Mouse (Mus musculus): ENCODE measurements at regions not wholly inside any gene's neighbourhood (a gene's known extent, or its start where the extent isn't known, plus 50 kb on each side); places are given as distances from the start of the nearest gene placed in this dataset.

DNA sequence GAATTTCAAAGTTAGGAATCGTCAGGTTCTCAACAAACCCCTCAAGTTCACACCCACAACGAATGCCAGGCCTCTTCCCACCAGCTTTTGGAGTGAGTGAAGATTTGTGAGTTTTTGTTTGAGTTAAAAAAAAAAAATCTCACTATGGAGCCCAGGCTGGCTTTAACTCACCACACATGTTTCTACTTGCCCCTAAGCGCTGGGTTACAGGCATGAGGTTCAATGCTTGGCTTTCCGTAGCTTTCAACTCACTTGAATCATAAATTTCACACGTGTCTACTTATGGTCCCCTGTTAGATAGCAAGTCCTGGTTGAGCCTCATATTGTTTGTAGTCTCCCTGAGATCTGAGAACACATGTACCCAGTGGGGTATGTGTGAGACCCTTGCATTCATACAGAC, 122.8 kb upstream of the Efna5 start:
- DNase-seq (ENCODE audit: low spot score in 2 of 2): no peak

DNA sequence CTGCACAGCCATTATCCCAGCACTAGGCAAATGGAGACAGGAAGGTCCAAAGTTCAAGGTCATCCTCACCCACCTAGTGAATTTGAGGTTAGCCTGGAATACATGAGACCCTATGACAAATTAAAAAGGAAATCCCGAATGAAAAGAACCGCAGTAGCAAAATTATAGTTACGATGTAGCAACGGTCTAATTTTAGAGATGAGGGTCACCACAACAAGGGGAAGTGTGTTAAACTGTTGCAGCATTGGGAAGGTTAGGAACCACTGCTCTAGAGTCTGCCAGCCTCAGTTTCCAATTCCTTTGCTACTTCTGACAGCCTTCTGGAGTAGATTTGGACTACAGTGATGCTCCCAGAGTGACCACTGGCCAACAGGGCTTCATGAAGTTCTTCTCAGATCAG, 121.6 kb upstream of the Efna5 start:
- no peak for DNase-seq (ENCODE audit: low spot score in 2 of 2)

DNA sequence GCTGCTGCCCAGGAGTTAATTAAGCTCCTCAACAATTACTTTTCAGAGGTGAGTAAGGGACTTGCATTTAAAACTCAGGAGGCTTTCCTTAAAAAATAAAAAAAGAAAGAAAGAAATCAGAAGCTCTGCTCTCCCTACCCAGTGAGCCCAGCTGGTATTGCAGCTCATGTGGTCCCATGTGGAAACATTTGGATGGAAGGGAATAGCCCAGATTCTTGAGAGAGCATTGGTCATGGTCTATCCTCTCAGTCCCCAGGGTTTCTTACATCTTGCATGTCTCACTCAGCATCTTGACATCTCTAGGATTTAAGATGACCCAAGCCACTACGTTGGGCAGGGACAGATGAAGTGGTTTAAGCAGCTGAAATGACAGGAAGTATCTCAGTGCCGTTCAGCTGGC, 120.8 kb upstream of the Efna5 start:
- DNase-seq (ENCODE audit: low spot score in 2 of 2): no peak

DNA sequence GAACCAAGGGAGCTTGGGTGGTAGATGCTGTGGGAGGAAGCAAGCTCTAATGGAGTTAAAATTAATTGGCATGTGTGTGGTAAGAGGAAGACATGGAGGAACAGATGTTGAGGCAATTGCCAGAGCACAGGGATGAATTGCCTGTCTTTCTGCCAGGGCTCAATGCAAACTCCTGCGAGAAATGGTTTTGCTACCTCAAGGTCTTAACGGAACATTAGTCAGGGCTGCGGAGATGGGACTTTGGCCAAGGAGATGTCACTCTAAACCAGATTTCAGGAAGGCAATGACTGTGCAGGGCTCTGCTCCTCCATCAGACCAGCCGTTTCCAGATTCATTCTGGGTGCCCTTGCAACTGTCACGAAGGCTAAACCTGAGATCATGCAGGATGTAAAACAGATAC, 116.6 kb upstream of the Efna5 start:
- DNase-seq (ENCODE audit: low spot score in 2 of 2): peak; percentile 10 to 24

DNA sequence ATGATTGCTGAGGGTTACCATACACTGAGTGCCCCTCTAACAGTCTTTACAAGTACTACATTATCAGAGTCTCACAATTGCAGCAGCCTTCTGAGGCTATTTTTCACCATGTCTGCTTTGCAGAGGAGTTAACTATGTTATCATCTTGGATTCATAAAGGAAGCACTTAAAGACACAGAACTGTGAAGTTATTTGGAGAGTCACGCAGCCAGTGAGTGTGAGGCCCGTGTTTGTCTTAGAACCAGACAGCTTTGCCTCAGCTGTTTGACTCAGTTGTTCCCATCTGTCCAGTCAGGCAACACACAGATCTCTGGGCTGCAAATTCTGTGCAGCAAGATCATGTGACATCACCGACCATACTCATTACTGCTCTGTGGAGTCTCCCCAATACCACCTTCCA, 114.2 kb upstream of the Efna5 start:
- no peak for DNase-seq (ENCODE audit: low spot score in 2 of 2)

DNA sequence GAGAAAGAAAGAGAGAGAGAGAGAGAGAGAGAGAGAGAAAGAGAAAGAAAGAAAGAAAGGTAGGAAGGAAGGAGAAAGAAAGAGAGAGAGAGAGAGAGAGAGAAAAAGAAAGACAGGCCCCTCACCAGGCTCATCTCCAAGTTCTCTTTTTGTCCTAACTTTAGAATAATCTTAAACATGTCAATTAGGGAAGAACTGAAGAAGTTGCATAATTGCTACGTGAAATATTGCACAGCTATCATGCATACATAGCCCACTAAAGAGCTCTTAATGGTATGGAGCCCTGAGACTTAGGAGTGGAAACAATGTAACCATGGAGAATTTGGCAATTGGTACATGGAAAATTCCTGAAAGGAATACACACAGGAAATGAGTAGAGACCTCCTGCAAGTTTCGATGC, 111.9 kb upstream of the Efna5 start:
- DNase-seq (ENCODE audit: low spot score in 2 of 2): no peak

DNA sequence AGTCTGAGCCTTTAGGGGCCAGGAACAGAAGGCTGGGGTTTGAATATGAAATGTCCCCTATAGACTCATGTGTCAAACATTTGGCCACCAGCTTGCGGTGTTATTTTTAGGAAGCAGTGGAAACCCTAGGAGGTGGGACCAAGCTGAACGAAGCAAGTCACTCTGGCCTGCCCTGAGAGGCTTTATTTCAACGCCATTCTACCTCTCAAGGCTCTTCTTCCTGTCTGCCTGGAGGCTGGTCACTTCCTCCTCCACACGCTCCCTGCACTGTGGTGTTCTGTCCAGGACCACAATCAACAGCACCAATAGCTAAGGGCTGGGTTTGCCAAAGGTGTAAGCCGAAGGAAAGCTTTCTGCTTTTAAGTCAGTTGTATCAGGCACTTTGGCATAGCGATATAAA, 105.2 kb upstream of the Efna5 start:
- DNase-seq (ENCODE audit: low spot score in 2 of 2): no peak

DNA sequence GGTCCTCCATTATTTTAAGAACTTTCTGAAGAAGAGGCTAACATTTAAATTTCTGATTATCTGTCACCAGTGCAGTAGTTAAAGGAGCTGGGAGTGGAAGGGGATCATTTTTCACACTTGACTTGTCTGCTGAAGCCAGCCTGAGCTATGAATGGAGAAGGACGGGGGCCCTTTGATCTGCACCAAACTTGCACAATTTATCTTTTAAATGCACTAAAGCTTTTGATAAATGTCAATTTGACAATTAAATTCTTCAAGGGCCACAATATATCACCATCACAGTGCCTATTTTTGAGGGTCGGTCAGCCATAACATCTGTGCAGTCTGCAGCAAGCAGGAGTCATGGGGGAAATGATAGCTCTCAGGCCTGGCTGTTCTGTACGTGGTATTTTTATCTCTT, 99.2 kb upstream of the Efna5 start:
- no peak for DNase-seq (ENCODE audit: low spot score in 2 of 2)

DNA sequence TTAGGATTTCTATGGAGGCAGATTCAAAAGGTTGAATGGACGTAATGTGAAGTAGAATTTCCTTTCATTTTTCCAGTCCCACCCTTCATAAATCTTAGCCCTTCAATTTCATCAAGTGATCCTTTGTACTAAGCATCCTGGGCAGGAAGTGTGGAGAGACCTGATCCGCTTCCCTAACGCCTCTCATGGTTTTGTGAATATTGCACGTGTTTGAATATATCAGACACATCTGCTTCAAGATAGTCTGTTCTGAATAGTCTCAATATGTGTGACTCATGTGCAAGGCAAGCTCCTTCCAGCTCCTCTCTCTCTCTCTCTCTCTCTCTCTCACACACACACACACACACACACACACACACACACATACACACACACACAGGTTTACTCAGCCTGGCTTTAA, 96.4 kb upstream of the Efna5 start:
- no peak for DNase-seq (ENCODE audit: low spot score in 2 of 2)

DNA sequence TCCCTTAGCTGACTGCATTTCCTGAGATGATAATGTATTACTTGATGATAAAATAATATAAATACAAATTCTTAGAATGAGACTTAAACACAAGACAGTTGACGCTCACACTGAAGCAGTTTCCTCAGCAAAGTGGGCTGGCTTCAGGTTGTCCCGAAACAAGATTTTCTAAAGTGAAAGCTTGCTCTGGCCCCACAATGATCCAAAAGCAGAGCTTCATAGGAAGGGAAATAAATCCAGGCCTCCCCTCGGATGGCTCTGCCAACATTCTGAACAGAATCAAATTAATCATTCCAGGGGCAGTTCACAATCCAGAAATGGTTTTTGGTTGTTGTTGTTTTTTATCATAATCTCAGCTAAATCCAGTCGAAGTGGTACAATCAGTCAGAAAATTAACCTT, 96.0 kb upstream of the Efna5 start:
- DNase-seq (ENCODE audit: low spot score in 2 of 2): no peak

DNA sequence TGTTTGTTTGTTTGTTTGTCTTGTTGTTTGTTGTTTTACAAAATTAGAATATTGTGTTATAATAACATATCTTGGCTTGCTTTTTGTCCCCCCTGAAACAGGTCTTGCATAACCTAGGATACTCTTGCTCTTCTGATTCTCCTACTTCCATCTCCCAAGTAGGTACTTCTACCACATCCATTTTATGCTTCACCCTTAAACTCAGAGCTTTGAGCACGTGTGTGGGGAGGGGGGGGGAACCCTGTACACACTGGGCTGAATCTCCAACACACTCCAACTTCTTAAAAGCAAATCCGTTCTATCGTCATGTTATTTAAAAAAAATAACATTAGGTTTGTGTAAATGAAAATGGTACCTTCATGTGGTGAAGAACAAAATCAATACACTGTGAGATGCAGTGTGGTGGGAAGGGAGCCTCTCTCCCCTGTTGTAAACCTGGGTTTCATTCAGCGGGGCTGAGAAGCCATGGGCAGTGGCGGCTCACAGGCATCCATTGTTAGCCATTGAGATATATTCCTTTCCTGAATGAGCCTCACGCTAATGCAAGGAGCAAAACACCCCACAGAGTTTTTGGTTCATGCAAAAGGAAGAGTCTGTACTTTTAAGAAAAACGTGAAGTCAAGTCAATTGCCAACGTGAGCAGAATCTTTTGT, 93.6 kb upstream of the Efna5 start:
- no peak for DNase-seq (ENCODE audit: low spot score in 2 of 2)

DNA sequence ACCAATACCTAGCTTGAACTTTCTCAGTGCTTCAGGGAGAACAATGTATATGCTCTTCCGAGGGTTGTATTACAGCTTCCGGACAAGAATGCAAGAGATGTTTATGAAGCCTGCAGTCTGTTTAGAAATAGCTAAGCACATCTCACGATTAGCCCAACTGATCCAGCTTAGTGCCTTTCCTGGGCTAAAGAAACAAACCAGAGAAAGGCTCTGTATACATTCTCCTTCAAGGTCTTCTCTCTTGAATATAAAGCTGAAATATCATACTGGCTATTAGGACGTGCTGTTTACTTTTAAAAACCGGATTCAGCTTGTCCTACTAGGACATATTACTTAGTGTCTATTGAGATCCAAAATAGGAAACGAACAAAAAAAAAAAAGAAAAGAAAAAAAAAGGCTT, 87.9 kb upstream of the Efna5 start:
- DNase-seq (ENCODE audit: low spot score in 2 of 2): no peak

DNA sequence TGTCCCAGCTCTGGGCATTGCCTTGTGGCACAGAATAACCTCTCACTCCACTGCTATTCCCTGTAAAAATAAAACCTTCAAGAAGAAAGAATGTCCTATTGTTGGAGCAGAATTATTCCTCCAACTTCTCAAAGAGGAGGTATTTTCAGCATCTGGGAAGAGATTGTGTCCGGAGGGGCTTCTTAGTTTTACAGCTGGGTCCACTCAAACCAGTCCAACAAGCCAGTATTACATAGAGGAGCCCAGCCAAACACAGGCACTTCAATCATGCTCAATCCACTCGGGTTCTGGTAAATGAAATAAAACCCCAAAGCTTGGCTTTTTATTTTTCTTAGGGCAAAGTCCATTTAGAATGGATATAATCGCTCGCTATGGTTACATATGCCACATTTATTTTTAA, 82.7 kb upstream of the Efna5 start:
- DNase-seq (ENCODE audit: low spot score in 2 of 2): no peak

DNA sequence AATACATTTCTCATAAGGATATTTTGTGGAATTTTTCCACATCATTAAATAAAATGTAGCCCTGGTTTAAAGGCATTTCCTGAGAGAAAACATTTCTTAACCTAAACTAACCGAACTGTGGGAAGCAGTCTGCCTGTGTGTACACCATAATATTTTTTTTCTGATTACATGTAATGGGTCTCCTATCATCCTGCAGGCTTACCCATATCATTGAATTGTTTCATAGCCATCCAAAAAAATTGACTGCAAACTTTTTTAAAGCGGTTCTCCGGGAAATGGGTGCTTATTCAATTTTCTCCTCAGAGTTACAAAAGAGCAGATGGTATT, 81.1 kb upstream of the Efna5 start:
- no peak for DNase-seq (ENCODE audit: low spot score in 2 of 2)

DNA sequence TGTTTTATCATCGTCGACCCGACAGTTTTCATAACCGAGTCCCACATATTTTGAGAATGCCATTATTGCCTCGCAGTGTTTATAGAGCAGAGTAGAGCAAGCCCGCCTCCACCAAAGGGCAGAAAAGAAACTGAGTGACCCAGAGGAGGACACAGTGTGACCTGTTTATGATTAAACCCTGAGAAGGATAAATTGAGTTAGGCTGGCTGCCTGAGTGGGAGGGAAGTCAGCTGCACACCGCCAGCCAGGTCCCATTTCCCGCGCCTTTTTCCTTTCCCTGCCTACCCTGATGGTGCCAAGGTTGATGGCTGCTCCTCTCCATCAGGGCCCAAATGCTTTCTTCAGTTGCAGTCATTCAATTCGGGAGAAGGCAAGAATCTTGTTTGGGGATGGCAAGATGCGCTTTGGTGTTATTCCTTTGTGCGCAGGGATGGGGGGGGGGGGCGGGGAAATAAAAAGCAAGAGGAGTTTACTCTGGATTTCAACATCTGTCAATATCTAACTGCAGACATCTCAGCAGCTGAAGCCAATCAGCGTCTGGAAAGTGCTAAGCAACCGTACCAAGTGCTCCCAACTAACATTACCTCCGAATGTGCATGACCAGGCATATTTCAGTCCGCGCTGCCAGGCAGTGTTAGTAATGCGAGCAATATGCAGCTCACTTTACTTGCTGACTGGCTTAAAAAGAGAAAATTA, 80.6 kb upstream of the Efna5 start:
- no peak for DNase-seq (ENCODE audit: low spot score in 2 of 2)

DNA sequence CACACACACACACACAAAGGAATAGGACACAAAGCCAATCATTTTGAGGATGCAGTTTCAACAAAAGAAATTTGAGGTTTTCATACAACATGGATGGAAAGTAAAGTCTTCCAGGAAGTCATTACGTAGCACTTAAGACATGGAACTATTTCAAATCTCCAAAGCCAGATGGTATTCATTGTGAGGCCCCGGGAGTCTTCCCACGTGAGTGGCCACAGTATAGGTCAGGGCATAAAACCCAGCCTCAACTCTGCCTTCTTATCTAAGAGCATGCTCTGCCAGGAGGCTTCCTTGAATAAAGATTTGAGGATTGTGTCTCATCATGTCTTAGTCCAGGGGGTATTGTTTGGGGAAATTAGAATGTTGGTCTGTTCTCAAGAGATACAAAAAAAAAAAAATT, 78.0 kb upstream of the Efna5 start:
- DNase-seq (ENCODE audit: low spot score in 2 of 2): no peak

DNA sequence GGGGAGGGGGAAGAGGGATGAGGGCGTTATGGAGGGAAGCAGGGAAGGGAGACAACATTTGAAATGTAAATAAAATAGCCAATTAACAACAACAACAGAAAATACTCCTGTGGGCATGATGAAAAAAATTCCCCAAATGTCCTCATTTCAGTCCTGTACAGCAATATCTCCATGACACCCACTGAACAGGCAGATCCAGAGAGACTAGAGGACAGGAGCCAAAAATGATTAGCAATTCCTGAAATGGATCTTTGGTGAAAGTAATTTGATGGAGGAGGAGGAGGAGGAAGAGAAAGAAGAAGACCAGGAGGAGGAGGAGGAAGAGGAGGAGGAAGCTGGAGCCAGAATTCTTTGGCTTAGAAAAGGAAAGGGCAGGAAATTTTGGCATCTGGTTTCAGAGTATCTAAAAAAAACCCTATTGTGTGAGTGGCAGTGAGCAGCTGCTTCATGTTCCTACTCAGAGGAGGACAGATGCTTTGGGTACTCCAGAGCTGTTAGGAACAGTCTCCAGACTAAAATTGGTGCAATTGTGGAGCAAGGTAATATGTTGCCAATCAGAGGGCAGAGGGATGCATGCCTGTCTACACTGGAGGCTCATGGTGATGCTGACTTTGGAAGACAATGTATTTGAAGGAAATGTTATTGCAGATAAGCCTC, 66.5 kb upstream of the Efna5 start:
- no peak for DNase-seq (ENCODE audit: low spot score in 2 of 2)

DNA sequence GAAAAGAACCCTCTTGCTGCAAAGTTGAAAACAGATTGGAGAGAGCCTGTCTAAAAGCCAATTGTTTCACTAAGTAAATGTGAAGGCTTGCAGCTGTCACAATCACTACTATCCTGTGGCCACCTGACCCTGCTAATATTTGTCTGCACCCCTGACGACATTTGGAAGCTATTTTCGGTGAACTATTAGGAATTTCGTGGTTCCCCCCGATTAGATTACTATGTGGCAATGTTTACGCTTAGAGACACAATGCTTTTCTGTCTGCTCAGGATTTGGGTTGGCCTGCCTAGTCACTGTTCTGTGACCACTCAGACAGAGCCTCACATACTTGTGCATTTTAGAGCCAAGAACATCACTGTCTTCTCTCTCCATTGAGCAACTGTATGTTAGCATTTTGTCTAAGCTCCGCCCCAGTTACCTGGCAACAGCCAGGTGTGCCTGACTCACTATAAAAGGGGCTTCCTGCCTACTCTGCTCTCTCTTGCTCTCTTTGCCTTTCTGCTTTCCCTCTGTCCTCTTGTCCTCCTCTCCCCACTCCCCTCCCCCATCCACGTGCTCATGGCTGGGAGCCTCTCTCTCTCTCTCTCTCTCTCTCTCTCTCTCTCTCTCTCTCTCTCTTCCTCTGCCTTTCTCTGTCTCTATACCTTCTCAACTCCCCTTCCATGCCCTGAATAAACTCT, 59.6 kb upstream of the Efna5 start:
- DNase-seq (ENCODE audit: low spot score in 2 of 2): no peak

DNA sequence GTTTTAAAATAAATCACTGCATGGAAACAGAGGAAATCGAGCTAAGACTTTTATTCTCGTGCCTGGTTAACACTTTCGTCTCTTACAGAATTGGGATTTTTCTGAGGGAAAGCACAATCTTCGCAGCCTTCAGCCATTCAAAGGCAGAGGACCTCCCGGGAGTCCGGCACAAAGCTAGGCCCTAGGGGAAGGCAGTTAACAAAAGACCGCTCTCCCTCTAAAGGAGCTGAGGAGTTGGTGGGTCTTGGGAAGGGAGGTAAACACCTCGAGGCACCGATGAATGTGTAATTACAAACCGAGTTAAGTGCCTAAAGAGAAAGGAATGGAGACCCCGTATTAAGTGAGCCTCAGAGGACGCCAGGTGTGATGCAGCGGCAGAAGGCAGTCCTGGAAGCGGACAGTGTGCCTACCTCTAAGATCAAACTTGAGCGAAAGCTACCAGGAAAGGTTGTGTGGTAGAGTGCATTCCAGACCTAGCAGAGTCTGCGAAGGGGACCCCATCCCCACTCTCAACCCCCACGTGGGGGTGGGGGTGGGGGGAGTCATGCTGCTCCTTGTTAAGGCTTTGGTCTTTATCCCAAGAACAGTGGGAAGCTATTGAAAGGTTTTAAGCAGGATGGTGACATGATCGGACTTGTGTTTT, 58.9 kb upstream of the Efna5 start:
- no peak for DNase-seq (ENCODE audit: low spot score in 2 of 2)

DNA sequence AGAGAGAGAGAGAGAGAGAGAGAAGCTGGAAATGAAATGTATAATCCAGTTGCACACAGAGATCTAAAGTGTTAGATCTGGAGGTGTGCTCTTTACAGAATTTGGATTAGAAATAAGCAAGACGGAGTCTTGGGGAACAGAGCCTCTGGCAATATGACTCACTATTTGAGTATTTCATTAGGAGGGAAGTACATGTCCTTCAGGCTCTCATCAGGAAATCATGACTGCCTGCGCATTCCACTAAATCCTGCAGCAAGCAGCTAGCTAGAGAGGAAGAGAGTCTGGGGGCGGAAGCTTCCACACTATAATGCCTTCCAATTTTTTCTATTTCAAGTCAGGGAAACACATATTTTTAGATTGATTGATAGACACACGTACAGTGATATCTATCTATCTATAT, 58.1 kb upstream of the Efna5 start:
- no peak for DNase-seq (ENCODE audit: low spot score in 2 of 2)
